Mouse (Mus musculus): ENCODE results near the gene Nsun3.
"Not testable (repeated sequence)": the region's sequence is repeated elsewhere in the genome, so short reads cannot be mapped to it uniquely, and the experiment has no call there.

Gene Nsun3

DNA sequence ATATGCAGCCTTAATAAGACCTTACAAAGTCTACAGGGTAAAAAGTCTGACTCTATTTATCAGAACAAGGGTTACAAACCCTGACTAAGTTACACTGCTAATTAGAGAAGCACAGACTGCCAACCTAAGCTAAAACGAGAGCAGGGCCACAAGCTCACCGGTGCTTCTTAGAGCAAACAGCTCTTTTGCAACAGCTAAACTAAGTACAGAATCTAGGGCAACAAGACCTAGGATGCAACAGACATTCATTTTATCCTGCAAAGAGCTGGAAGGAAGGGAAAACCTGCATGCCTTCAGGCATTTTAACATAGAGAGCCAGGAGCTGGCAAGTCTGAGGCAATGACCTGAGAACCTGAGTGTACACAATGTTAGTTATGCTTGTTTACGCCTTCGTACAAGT lies 33.5 kb downstream of the Nsun3 start:
- DNase-seq (ENCODE audit: low spot score), result no peak

DNA sequence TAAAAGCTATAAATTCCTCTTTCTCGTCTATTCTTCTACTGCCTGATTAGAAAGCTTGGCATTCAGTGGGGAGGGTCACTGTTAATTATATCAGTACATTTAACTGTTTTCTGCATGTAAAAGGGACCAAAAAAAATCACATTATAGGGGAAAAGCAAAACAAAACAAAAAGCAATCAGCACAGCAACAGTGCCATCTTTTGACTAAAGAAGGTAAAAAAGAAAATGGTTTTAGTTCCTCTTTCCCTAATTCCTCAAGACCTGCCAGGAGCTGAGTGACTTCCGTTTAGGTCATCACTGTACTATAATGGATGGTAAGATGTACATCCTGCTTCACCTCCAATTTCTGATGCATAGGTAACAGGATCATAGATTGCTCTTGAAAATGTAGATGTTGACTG lies 40.7 kb downstream of the Nsun3 start:
- DNase-seq (ENCODE audit: low spot score), result no peak

DNA sequence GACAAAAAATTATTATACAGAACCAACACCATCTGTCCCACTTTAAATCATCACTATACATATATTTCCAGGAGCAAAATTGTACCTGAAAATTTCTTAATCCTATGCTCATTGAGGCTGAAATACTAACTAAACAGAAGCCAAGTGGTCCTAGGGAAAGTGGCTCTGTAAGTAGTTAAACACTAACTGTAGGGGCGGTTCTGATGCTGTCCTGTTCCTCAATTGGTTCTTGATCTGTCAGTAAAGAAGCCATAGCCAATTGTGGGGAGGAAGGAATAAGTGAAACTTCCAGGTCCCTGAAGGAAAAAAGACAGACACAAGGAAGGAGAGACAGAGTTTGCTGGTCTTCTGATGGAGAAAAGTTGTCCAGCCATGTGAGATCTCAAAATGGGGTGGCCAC lies 52.3 kb downstream of the Nsun3 start:
- no peak for DNase-seq (ENCODE audit: low spot score)

DNA sequence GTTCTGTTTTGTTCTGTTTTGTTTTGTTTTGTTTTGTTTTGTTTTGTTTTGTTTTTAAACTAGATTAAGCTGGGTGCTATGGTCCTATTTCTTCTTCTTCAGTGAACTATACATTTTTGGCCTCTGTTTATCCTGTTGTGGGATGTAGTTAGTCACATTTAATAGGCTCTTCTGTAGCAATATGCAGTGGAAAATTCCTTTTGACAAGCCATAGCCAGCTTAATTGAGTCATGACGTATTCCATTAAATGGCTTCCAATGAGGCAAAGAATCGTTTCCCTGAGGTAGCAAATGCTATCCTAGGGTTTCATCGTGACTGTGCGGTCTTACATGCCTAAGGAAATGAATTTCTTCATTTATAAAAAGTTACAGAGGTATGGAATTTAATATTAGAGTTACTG lies 56.3 kb downstream of the Nsun3 start:
- no peak for DNase-seq (ENCODE audit: low spot score)

DNA sequence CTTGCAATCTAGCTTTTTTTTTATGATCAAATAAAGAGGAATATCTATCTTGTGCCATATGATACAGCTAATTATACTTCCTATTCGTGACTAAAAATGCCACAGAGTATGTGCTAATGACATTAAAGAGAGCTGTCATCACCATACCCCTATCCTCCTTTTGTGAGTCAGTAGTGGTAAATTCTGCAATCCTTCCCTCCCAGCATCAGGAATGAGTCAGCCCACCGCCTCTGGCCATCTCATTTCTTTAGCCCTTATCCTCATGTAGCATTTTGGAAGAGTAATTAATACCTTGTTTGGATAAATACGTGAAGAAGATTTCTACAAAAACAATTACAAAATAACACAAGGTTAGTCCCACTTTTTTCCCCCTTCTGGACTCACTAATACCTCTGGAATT lies 56.8 kb downstream of the Nsun3 start:
- no peak for DNase-seq (ENCODE audit: low spot score)

DNA sequence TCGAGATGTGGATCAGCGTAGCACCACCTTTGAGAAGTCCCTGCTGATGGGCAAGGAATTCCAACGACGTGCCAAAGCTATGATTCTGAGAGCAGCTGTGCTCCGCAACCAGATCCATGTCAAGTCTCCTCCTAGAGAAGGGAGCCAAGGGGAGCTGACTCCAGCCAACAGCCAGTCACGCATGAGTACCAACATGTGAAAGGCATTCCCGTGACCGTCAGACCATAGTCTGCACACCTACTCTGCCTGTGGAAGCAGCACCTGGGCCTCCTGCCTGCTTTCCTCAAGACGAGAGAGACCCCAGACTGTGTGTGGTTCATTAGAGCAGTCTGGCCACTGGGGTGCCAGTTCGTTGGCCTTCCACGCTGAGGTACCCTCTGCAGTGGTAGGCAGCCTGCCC lies 68.4 kb downstream of the Nsun3 start:
- DNase-seq (ENCODE audit: low spot score), result not testable (repeated sequence)

DNA sequence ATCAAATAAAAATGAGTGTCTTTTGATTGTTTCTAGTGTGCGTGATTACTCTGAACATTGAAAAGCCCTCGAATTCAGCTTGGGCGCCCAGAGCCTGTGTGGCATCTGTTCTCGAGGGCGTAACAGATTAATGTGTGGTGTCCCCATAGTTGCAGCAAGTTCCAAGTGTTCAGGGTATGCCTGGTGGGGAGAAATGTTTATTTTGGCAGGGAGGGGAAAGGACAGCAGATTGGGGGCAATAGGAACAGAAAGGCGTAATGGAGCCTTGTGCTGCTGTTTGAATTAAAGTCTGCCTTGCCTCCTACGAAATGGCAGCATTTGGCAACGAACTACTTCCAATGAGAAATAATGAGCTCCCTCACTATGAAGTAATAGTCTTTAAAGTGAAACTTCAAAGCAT lies 96.2 kb downstream of the Nsun3 start:
- no peak for DNase-seq (ENCODE audit: low spot score)

DNA sequence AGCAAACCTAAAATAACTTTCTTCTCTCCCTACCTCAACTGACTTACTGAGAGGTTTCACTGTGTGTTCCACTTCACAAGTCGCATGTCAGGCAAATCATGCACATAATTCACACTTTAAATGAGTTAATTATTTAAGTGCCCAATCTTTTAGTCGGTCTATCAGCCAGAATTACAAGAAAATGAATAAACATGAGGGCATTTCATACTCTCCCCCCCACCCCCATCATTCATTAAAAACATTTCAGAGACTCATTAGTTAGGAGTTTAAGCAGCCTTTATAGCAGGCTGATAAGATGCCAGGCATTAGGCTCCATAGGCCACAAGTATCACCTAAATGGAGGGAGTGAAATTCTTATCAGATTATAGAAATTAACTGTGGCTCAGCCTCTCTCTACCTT lies 100.5 kb downstream of the Nsun3 start:
- no peak for DNase-seq (ENCODE audit: low spot score)

DNA sequence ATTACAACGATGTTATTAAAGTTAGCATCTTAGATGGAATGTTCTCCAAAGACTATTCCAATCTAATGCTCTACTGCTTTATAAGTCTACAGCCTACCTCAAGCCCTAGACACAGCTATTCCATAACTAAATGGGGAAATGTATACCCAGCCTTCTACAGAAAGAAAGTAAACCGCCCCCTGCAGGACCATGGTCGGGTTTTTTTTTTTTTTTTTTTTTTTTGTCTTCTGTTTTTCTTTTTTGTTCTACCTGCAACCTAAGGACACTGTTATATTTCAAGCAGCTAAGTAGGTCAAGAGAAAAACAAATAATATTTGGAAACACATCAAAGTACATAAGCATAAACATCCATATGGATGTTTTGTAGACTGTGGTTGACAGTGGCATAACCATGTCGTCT lies 101.1 kb downstream of the Nsun3 start:
- no peak for DNase-seq (ENCODE audit: low spot score)

All from MN1 (cell line).